Comparison of ENCODE assay signal across 10 mouse cellular contexts in genomic region chr4:119852483-119852882, GRCm38 (mm10).
A peak's percentile ranks its signal among the peaks of the same experiment; 100 is the strongest.
DNase-seq lines count a peak whose midpoint lies in the region; ATAC-seq lines count a peak whose summit lies in the region.
"Had no signal": no experiment of that assay in that cellular context is flagged by ENCODE, and none has a peak within 500 bp of the region (broad histone marks: within the 10 kb centered on the region; RNA-seq: fewer than 3 reads in every experiment).

No protein-coding gene starts in this region.

- H3K4me1 ChIP-seq in lung, embryonic 15.5 days = peaks cover 26% of the 10 kb centered on the region
- no peaks in the 10 kb centered on the region for H3K4me1 ChIP-seq in midbrain, embryonic 14.5 days (ENCODE audit: control insufficient read depth, insufficient read depth, low read length)

- H3K4me2 ChIP-seq in lung, embryonic 15.5 days = no peak overlapping the region
- H3K4me2 ChIP-seq in midbrain, embryonic 14.5 days (ENCODE audit: low read length) = no peak overlapping the region
- H3K4me2 ChIP-seq: embryonic facial prominence, embryonic 13.5 days had no signal

- DNase-seq in urinary bladder, adult 18-20 months (ENCODE audit: low spot score in 2 of 2) = peak; percentile 63 to 69
- no peak for DNase-seq in urinary bladder, postnatal 10 days (ENCODE audit: low spot score)
- DNase-seq in heart, adult 9 months (ENCODE audit: low spot score in 2 of 2) = peak; percentile 37 to 54
- no peak for DNase-seq in midbrain, embryonic 14.5 days
- no peak for DNase-seq in right cerebral cortex, postnatal 36 days (ENCODE audit: low spot score in 2 of 2)

- H3K27me3 ChIP-seq in lung, embryonic 15.5 days = no peaks in the 10 kb centered on the region
- H3K27me3 ChIP-seq in midbrain, embryonic 14.5 days (ENCODE audit: control insufficient read depth, insufficient read depth, low read length) = no peaks in the 10 kb centered on the region
- H3K27me3 ChIP-seq: embryonic facial prominence, embryonic 13.5 days had no signal

- peak; percentile 56; the same call in 1 of the 2 replicates for ATAC-seq in lung, embryonic 15.5 days (ENCODE audit: borderline replicate concordance, extremely low read depth, low FRiP score, low TSS enrichment)
- ATAC-seq in granulocyte monocyte progenitor cell, adult 5-6 weeks (replicated peaks; ENCODE audit: poor library complexity, severe bottlenecking) = no peak
- ATAC-seq in midbrain, embryonic 14.5 days (ENCODE audit: low FRiP score, low TSS enrichment) = no peak
- ATAC-seq: hindbrain, postnatal 0 days had no signal

- no peaks in the 10 kb centered on the region for H3K36me3 ChIP-seq in lung, embryonic 15.5 days
- no peaks in the 10 kb centered on the region for H3K36me3 ChIP-seq in midbrain, embryonic 14.5 days (ENCODE audit: control insufficient read depth, insufficient read depth, low read length)
- H3K36me3 ChIP-seq: embryonic facial prominence, embryonic 13.5 days had no signal

- no peaks in the 10 kb centered on the region for H3K9me3 ChIP-seq in lung, embryonic 15.5 days
- no peaks in the 10 kb centered on the region for H3K9me3 ChIP-seq in midbrain, embryonic 14.5 days (ENCODE audit: control insufficient read depth, low read length)
- H3K9me3 ChIP-seq: embryonic facial prominence, embryonic 13.5 days had no signal

- 0 out of 2 replicates have a peak overlapping the region, but pooled peaks have one; percentile 15 for H3K27ac ChIP-seq in lung, embryonic 15.5 days
- no peak overlapping the region for H3K27ac ChIP-seq in midbrain, embryonic 14.5 days (replicated peaks; ENCODE audit: low read depth, low read length)
- H3K27ac ChIP-seq: embryonic facial prominence, embryonic 13.5 days; hindbrain, postnatal 0 days; macrophage had no signal

- no peak overlapping the region for H3K4me3 ChIP-seq in lung, embryonic 15.5 days
- H3K4me3 ChIP-seq in midbrain, embryonic 14.5 days (replicated peaks; ENCODE audit: low read depth, low read length) = no peak overlapping the region
- H3K4me3 ChIP-seq: embryonic facial prominence, embryonic 13.5 days had no signal

- H3K9ac ChIP-seq in lung, embryonic 15.5 days = no peak overlapping the region
- H3K9ac ChIP-seq in midbrain, embryonic 14.5 days (replicated peaks; ENCODE audit: low read length) = no peak overlapping the region
- H3K9ac ChIP-seq: embryonic facial prominence, embryonic 13.5 days had no signal

- 54% methylated on average over 8 of the region's 8 CpGs for WGBS in lung, embryonic 15.5 days
- 74% methylated on average over 8 of the region's 8 CpGs for WGBS in midbrain, embryonic 14.5 days

Comparison
In these comparisons a context has a peak if more than half of its experiments do, and no peak if none do; other contexts are left out.
1. DNase-seq: peak in urinary bladder, adult 18-20 months (2 of 2) and heart, adult 9 months (2 of 2); none in urinary bladder, postnatal 10 days (single experiment), midbrain, embryonic 14.5 days (single experiment) and right cerebral cortex, postnatal 36 days (0 of 2).